Mouse (Mus musculus) midbrain, embryonic 16.5 days (tissue): ENCODE measurements at regions not wholly inside any gene's neighbourhood (a gene's known extent, or its start where the extent isn't known, plus 50 kb on each side); places are given as distances from the start of the nearest gene placed in this dataset.

Experiments
- ATAC-seq: fragments of 200-750 bp; cut with Nextera tagmentation; 2 replicates; pipeline ENCODE4 v1.8.0; 2017; ENCODE audit warnings: moderate TSS enrichment
- H3K27ac ChIP-seq: fragments of 300-500 bp; sonication (generic); 2 replicates; pipeline ENCODE4 v1.5.1; 2014; ENCODE audit warnings: mild to moderate bottlenecking, low read length, mixed read lengths
- H3K27me3 ChIP-seq: fragments of 300-500 bp; sonication (generic); 2 replicates; pipeline ENCODE4 v1.6.1; 2014; ENCODE audit warnings: low read depth, low read length, mixed read lengths; ENCODE audit not compliant: control insufficient read depth, insufficient read depth
- H3K36me3 ChIP-seq: fragments of 300-500 bp; sonication (generic); 2 replicates; pipeline ENCODE4 v1.6.1; 2014; ENCODE audit warnings: mild to moderate bottlenecking, low read length, moderate library complexity, mixed read lengths; ENCODE audit not compliant: control insufficient read depth, insufficient read depth
- H3K4me1 ChIP-seq: fragments of 300-500 bp; sonication (generic); 2 replicates; pipeline ENCODE4 v1.6.1; 2014; ENCODE audit warnings: mild to moderate bottlenecking, low read length, mixed read lengths; ENCODE audit not compliant: control insufficient read depth, insufficient read depth
- H3K4me2 ChIP-seq: fragments of 300-500 bp; sonication (generic); 2 replicates; pipeline ENCODE4 v1.6.1; 2014; ENCODE audit warnings: mild to moderate bottlenecking, low read length, mixed read lengths
- H3K4me3 ChIP-seq: fragments of 300-500 bp; sonication (generic); 2 replicates; pipeline ENCODE4 v1.5.1; 2014; ENCODE audit warnings: low read depth, mild to moderate bottlenecking, low read length, moderate library complexity, mixed read lengths
- H3K9ac ChIP-seq: fragments of 300-500 bp; sonication (generic); 2 replicates; pipeline ENCODE4 v1.6.1; 2014; ENCODE audit warnings: low read depth, low read length, mixed read lengths
- H3K9me3 ChIP-seq: fragments of 300-500 bp; sonication (generic); replicated peaks from 2 replicates; pipeline ENCODE4 v1.6.1; 2014; ENCODE audit warnings: mild to moderate bottlenecking, low read length, mixed read lengths; ENCODE audit not compliant: control insufficient read depth, poor library complexity, severe bottlenecking
- WGBS: fragments of 180-500 bp; shearing (Covaris S2); extraction: QIAGEN DNeasy Blood & Tissue Kit; methylation state at CpG from one replicate; pipeline ENCODE4 v1.1.7; 2014; 5-methylcytosine and 5-hydroxymethylcytosine counted together

DNA sequence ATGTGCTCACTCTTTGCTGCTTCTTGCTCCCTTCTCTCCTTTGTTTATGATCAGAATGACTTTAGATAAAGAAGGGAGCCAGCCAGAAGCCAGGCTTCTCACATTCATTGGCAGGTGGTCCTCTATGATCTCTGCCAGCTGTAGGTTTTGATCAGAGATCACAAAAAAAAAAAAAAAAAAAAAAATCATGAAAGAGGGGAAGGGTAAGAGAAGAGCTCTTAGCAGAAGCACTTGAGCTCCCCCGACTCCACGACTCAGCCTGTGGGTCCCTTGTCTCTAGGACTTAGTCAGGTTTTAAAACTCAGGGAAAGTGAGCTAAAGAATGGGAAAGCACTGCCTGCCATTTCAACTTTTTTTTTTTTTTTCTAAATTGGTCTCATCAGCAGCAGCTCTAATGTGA, 1093.1 kb downstream of the Car8 start:
- 46% methylated on average over 2 of the region's 2 CpGs for WGBS
- Histone ChIP-seq H3K4me3 (no peak overlapping the region), H3K36me3 (no peaks in the 10 kb centered on the region), H3K9ac (no peak overlapping the region), H3K27me3 (no peaks in the 10 kb centered on the region), H3K9me3 (no peaks in the 10 kb centered on the region), H3K4me1 (no peaks in the 10 kb centered on the region), H3K4me2 (no peak overlapping the region), H3K27ac (no peak overlapping the region)
- no peak for ATAC-seq

DNA sequence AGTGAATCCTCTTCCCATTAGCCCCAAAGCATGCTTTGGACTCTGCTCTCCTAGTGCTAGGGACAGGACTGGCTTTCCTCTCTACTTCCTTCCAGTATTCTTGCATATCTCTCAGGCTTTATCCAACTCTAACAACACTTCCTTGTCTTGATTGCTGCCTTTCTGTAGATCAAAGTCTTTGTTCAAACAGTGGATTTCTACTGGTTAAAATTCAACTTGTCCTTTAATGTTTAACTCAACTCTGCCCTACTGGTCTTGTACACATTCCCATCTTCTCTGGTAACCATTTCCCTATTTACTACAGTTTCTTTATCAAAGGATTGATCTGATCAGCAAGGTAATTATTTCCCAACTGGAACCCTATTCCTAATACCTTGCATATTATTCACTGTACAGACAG, 1094.6 kb downstream of the Car8 start:
- no peak overlapping the region for H3K4me2 ChIP-seq
- ATAC-seq: no peak
- H3K4me1 ChIP-seq: no peaks in the 10 kb centered on the region
- H3K4me3 ChIP-seq: no peak overlapping the region
- no peak overlapping the region for H3K27ac ChIP-seq
- H3K36me3 ChIP-seq: no peaks in the 10 kb centered on the region
- no peak overlapping the region for H3K9ac ChIP-seq
- no peaks in the 10 kb centered on the region for H3K27me3 ChIP-seq
- H3K9me3 ChIP-seq: no peaks in the 10 kb centered on the region

DNA sequence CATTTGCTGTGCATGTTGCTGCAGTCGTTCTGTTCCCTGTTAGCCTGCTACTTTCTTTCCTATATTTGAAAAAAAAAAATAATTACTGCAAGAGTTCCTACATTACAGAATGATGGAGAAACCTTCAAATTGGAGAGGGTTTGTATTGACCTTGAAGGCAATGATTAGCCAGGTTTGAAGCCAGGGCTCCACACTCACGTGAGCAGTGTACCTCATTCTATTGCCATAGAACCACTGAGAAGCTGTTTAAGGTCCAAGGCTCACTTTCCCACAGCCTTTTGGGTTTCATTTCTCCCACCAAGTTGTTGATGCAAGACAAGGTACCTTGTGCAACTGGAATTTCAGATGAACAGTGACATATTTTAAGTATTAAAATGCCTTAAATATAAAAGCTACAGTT, 1095.2 kb downstream of the Car8 start:
- Histone ChIP-seq H3K4me2 (no peak overlapping the region), H3K27me3 (no peaks in the 10 kb centered on the region), H3K27ac (no peak overlapping the region), H3K36me3 (no peaks in the 10 kb centered on the region), H3K4me3 (no peak overlapping the region), H3K9me3 (no peaks in the 10 kb centered on the region), H3K4me1 (no peaks in the 10 kb centered on the region), H3K9ac (no peak overlapping the region)
- no peak for ATAC-seq
- 92% methylated on average over 2 of the region's 2 CpGs for WGBS

GRCm38 (mm10) chr4:7142781-7143180, 1096.1 kb downstream of the Car8 start:
- Histone ChIP-seq H3K9me3 (no peaks in the 10 kb centered on the region), H3K4me1 (no peaks in the 10 kb centered on the region), H3K27me3 (no peaks in the 10 kb centered on the region), H3K27ac (no peak overlapping the region), H3K4me2 (no peak overlapping the region), H3K36me3 (no peaks in the 10 kb centered on the region), H3K4me3 (no peak overlapping the region), H3K9ac (no peak overlapping the region)
- no peak for ATAC-seq
- 79% methylated on average over 6 of the region's 6 CpGs for WGBS

GRCm38 (mm10) chr4:7112159-7112558, 1126.7 kb downstream of the Car8 start:
- H3K4me2 ChIP-seq: no peak overlapping the region
- no peak overlapping the region for H3K27ac ChIP-seq
- H3K4me3 ChIP-seq: no peak overlapping the region
- no peaks in the 10 kb centered on the region for H3K4me1 ChIP-seq
- WGBS: 22% methylated on average over 4 of the region's 4 CpGs
- no peaks in the 10 kb centered on the region for H3K27me3 ChIP-seq
- H3K9ac ChIP-seq: no peak overlapping the region
- no peak for ATAC-seq
- no peaks in the 10 kb centered on the region for H3K9me3 ChIP-seq
- H3K36me3 ChIP-seq: no peaks in the 10 kb centered on the region

DNA sequence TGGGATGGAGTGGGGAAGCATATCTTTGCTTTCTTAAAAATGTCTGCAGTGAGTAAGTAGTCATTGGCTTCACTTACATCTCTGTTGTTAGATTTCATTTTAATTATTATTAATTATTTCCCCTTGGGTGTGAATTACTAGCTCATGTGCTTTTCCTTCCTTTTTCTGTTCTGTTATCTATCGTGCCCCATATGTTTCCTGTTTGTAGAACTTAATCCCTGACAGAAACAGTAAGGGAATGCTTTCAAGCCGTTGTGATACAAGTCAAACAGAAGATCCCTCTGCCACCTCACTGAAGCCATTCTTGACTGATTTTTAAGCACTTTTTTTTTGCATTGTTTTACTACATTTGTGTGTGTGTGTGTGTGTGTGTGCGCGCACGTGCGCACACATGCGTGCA, 1145.9 kb downstream of the Car8 start:
- H3K4me3 ChIP-seq: no peak overlapping the region
- no peaks in the 10 kb centered on the region for H3K9me3 ChIP-seq
- H3K27ac ChIP-seq: no peak overlapping the region
- no peaks in the 10 kb centered on the region for H3K27me3 ChIP-seq
- no peak overlapping the region for H3K9ac ChIP-seq
- H3K36me3 ChIP-seq: no peaks in the 10 kb centered on the region
- no peaks in the 10 kb centered on the region for H3K4me1 ChIP-seq
- ATAC-seq: no peak
- WGBS: 87% methylated on average over 7 of the region's 7 CpGs
- no peak overlapping the region for H3K4me2 ChIP-seq

- no peak for ATAC-seq
- no peak overlapping the region for H3K27ac ChIP-seq
- H3K4me3 ChIP-seq: no peak overlapping the region
- no peak overlapping the region for H3K9ac ChIP-seq
- H3K27me3 ChIP-seq: no peaks in the 10 kb centered on the region
- no peaks in the 10 kb centered on the region for H3K4me1 ChIP-seq
- H3K36me3 ChIP-seq: no peaks in the 10 kb centered on the region
- no peak overlapping the region for H3K4me2 ChIP-seq
- no peaks in the 10 kb centered on the region for H3K9me3 ChIP-seq
Observed at GRCm38 (mm10) chr4:7091201-7091814, 1147.5 kb downstream of the Car8 start.
